Mouse (Mus musculus) left cerebral cortex, postnatal 14 days (tissue): ENCODE data around the gene Pogz. TPM values are rescaled to one million over a fixed set of nuclear protein-coding genes. Genes with fewer than 3 reads are reported as not detected.

Source experiments
- DNase-seq, 2 experiments: peaks; one replicate each; pipeline ENCODE4 v3.0.0; 2021 to 2022; ENCODE audit warnings: low spot score in 2 of 2, mixed read lengths in 1 of 2
- intact Hi-C: fragments of 180-260 bp; cut with DNase I; formaldehyde crosslinking; loops from one replicate; pipeline ENCODE4 v1.15.1; 2025
- long read RNA-seq, 2 experiments: library from polyadenylated mRNA; stranded (forward); transcript quantifications; one replicate each; pipeline ENCODE4 v2.0.0; 2021
- total RNA-seq, 2 experiments: library from RNA; stranded (reverse); gene quantifications; 2 replicates each; pipeline ENCODE4 v1.2.3; 2021

The Pogz gene
- total RNA-seq = 10 to 100 TPM; 53.7 to 57.9 TPM
- long read RNA-seq, experiment 1, full-length matches to known transcripts = 1 of 9 reads
- long read RNA-seq, experiment 1, partial matches to known transcripts = 4 of 9 reads
- long read RNA-seq, experiment 1, other reads (novel, unspliced or antisense) = 4 of 9 reads
- long read RNA-seq, experiment 2, partial matches to known transcripts = 1 of 11 reads
- long read RNA-seq, experiment 2, other reads (novel, unspliced or antisense) = 10 of 11 reads

- intact Hi-C loops = loop anchor here (1.0 to 5.0 kb wide), 3 partner anchors 16 to 255 kb away; partner anchors contain the start of genes Cgn and Snx27
Measured at GRCm38 (mm10) chr3:94837183-94837890, at the start of gene Pogz. Pogz (plus strand) TSS chr3:94837567.

DNA sequence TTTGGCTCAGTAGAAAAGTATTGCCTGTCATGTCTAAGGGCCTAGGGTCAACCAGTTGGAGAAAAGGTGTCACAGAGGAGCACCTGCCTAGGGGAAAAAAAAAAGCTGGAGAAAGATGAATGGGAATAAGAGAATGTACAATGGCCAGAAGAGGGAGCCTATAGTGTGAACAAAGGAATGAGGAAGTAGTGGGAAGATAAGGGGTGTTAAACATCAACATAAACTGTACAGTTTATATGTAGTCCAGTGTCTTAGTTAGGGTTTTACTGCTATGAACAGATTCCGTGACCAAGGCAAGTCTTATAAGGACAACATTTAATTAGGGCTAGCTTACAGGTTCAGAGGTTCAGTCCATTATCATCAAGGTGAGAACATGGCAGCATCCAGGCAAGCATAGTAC lies 48.3 kb upstream of the Pogz start:
- intact Hi-C loops = loop anchor here (5.0 kb wide), 1 partner anchor 48 kb away; the partner anchor contains the start of gene Pogz
- DNase-seq = no peak

More at GRCm38 (mm10) chr3:94837183-94837890, at the start of gene Pogz:
- peak; percentile 97 to 98 for DNase-seq

DNA sequence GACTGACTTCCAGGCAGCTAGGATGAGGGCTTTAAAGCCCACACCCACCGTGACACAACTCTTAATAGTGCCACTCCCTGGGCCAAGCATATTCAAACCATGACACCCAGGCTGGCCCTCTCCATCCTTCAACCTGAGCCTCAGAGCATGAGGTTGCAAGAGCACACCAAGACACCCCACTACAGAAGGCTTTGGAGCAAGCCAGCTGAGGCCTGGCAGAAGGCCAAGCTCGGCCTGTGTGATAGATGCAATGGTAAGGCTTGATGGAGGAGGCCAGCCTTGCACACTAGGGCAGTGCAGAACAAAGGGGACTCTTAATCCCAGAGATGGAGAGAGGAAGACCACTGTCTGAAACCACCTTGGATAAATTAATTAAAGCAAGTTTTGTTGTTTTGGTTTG lies 47.9 kb upstream of the Pogz start:
- no peak for DNase-seq
- intact Hi-C loops = loop anchor here (5.0 kb wide), 1 partner anchor 48 kb away; the partner anchor contains the start of gene Pogz

GRCm38 (mm10) chr3:94792258-94792657 lies 45.1 kb upstream of the Pogz start:
- intact Hi-C loops = no loop called here
- DNase-seq = no peak

GRCm38 (mm10) chr3:94793672-94794071 lies 43.7 kb upstream of the Pogz start:
- no peak for DNase-seq
- intact Hi-C loops = no loop called here

DNA sequence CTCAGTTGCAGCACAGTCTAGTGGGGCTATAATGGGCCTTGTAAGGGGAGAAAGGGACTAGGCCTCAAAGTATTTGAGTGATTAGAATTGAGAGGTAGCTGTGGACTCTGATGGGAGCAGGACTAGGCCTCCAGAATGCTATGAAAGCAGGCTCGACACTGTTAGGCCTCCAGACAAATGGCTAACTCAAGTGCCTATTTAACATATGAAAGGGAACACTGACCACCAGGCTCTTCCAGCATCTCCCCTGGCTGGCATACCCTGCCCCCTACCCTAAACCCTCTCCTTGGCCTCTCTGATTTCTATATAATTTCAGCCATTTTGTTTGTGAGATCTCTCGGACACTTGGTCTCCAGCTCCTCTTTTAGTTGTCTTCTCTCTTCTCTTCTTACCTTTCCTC lies 43.0 kb upstream of the Pogz start:
- intact Hi-C loops = no loop called here
- no peak for DNase-seq

- DNase-seq = no peak
- intact Hi-C loops = no loop called here
Measured at GRCm38 (mm10) chr3:94795596-94796140, 41.7 kb upstream of the Pogz start.

DNA sequence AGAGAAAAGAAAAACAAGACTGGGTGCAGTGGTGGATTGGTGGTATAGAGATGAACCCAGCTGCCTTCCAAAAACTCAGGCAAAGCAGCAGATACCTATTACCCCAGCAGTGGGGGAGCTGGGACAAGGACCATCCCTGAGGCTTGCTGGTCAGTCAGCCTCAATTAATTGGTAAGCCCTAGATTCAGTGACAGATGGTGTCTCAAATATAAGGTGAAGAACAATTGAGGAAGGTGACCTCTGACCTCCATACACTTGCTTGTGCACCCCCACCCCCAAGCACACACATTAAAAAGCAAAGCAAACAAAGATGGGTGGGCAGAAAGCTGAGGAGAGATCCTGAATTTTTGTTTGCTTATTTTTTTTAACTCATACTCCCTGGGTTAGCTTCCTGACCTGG lies 41.2 kb upstream of the Pogz start:
- intact Hi-C loops = no loop called here
- DNase-seq = no peak

DNA sequence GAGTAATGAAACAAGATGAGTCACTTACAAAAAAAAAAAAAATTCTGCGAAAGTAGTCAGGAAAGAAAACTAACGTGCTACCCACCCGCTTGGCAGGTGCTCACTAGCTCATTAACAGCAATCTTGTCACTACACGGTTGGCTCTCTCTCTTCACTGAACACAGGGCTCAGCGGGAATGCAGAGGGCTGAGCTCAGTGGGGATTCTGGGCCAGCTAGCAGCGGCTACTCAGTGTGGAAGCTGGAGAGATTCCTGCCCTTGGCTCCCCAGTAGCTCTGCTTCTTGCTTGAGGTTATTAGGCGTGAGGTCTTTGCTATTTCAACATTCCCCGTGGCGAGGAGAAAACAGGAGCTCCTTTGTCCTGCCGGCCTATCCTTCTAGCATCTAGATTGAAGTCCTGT lies 33.2 kb upstream of the Pogz start:
- intact Hi-C loops = no loop called here
- no peak for DNase-seq

GRCm38 (mm10) chr3:94804976-94805375 lies 32.4 kb upstream of the Pogz start:
- no peak for DNase-seq
- intact Hi-C loops = no loop called here

GRCm38 (mm10) chr3:94808296-94808695 lies 29.1 kb upstream of the Pogz start:
- intact Hi-C loops = no loop called here
- DNase-seq = no peak

GRCm38 (mm10) chr3:94811628-94812027 lies 25.7 kb upstream of the Pogz start:
- intact Hi-C loops = no loop called here

GRCm38 (mm10) chr3:94813651-94814050 lies 23.7 kb upstream of the Pogz start:
- no peak for DNase-seq
- intact Hi-C loops = no loop called here

More at GRCm38 (mm10) chr3:94811628-94812027, 25.7 kb upstream of the Pogz start:
- no peak for DNase-seq

DNA sequence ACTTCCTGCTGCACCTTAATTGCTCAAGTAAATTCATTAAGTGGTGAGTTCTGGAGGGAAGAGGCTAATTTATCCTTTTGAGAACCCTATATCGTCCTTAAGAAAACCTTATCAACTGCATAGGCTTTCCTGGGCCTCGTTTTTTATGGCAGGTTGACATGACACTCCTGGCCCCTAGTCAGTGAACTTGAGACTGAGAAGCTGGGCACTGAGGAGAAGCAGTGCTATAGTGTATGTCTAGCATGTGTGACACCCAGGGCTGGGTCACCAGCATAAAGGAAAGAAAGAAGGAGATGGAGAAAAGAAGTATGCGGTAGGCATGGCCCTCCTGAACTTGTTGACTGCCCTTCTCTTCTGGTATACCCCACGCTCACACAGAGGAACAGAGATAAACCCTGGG lies 23.3 kb upstream of the Pogz start:
- intact Hi-C loops = no loop called here
- DNase-seq = no peak

DNA sequence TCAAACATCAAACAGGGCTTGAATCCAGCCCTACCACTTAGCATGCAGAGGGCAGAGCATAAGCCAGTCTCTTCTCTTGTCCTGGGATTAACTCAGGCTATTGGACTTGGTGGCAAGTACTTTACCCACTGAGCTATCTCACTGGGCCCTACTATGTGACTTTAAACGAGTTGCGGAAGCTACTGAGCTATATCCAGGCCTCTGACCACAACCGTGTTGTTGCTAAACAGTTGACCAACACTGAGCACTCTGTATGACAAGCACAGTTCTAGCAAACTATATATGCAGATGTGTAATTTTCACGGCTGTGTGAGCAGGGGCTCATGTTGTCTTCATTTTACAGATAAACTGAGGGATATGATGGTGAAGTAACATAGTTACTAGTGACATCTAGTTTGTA lies 22.7 kb upstream of the Pogz start:
- intact Hi-C loops = no loop called here
- DNase-seq = no peak

DNA sequence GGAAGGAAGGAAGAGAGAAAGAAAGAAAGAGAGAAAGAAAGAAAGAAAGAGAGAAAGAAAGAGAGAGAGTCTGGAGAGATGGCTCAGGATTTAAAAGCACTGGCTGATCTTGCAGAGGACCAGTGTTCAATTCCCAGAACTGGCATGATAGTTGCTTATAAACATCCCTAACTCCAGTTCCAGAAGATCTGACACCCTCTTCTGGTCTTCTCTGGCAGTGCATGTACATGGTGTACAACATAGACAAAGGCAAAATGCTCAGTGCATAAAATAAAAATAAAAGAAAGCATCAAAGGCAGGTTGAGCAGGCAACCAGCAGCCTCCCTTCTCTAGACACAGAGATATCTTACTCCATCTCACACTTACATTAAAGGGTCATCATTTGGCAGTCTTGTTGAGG lies 21.8 kb upstream of the Pogz start:
- intact Hi-C loops = no loop called here
- no peak for DNase-seq

GRCm38 (mm10) chr3:94817731-94818130 lies 19.6 kb upstream of the Pogz start:
- DNase-seq = no peak
- intact Hi-C loops = no loop called here

GRCm38 (mm10) chr3:94819452-94820425 lies 17.6 kb upstream of the Pogz start:
- intact Hi-C loops = no loop called here
- no peak for DNase-seq

- intact Hi-C loops = loop anchor here (1.0 kb wide), 1 partner anchor 16 kb away; the partner anchor contains the start of gene Pogz
- DNase-seq = peak; percentile 13 to 31
Measured at GRCm38 (mm10) chr3:94821008-94821638, 16.2 kb upstream of the Pogz start.
